Mouse (Mus musculus) thymus, adult 2 months (tissue): ENCODE results near the gene Chrna9.

Source experiments
- CTCF ChIP-seq: fragments of 200-500 bp; IDR thresholded peaks from 2 replicates; pipeline ENCODE4 v1.5.1; 2012; ENCODE audit warnings: mild to moderate bottlenecking, control low read depth, low read length, moderate library complexity, borderline replicate concordance; ENCODE audit not compliant: control insufficient read depth, poor library complexity, insufficient read depth; ENCODE audit errors: extremely low read depth
- POLR2A ChIP-seq: fragments of 200-500 bp; IDR thresholded peaks from 2 replicates; pipeline ENCODE4 v1.6.1; 2012; ENCODE audit warnings: mild to moderate bottlenecking, low read length, control low read depth, moderate library complexity; ENCODE audit not compliant: control insufficient read depth, poor library complexity, insufficient read depth; ENCODE audit errors: extremely low read depth

GRCm38 (mm10) chr5:65891251-65891826, 43.4 kb upstream of the Chrna9 start:
- no peak for TF ChIP-seq CTCF
- no peak for TF ChIP-seq POLR2A
